Mouse (Mus musculus): Measurements from ENCODE around the gene Gm45233. TPM values are rescaled to one million over a fixed set of nuclear protein-coding genes. Genes with fewer than 3 reads are reported as not detected.
A peak's percentile ranks its signal among the peaks of the same experiment; 100 is the strongest.

The Gm45233 gene
- polyA plus RNA-seq, 1 experiment from 2014 or later = 0.52 TPM

DNA sequence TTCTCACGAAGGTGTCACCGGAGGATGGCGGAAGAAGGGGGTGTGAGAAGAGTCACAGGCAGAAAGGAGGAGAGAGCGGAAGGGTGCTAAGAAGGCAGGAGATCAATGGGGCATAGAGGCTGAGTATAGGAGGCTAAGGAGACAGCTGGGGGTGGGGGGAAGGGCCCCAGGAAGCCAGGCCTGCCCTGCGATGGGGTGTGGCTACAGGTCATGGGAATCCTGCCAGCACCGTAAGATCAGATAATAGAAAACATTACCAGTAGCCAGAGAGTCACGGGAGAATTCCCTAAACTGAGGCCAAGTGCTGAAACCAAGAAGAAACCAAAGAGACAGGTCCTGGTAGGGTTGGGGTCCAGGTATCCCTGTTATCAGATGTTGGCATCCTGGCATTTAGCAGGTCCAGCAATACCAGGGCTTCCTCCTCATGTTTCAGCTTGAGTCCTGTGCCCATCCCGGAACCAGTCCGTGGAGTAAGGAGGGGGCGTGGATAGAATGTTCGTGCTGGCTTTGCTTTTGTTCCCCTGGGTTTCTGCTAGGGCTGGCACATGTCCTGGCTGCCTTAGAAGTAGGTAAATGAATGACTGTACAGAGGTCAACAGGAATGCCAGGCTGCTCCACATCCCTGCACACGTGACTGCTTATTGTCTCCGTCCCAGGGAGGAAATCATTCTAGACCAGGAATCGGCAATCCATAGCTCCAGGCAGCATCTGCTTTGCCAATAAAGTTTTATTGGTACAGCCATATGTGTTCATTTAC lies 9.8 kb downstream of the Gm45233 start:
- H3K27ac ChIP-seq = no peak overlapping the region
- WGBS = 84% methylated on average over 14 of the region's 14 CpGs
- no peak overlapping the region for H3K4me2 ChIP-seq (replicated peaks)
- H3K9ac ChIP-seq = no peak overlapping the region
- H3K27me3 ChIP-seq (replicated peaks) = no peaks in the 10 kb centered on the region
- H3K9me3 ChIP-seq = no peaks in the 10 kb centered on the region
- H3K4me3 ChIP-seq (replicated peaks) = no peak overlapping the region
- peaks cover 27% of the 10 kb centered on the region for H3K36me3 ChIP-seq
- ATAC-seq = no peak; the same call in 1 of the 2 replicates
- no peaks in the 10 kb centered on the region for H3K4me1 ChIP-seq (replicated peaks)

- WGBS = 88% methylated on average over 6 of the region's 6 CpGs
- no peak overlapping the region for H3K27ac ChIP-seq
- H3K9me3 ChIP-seq = no peaks in the 10 kb centered on the region
- H3K4me1 ChIP-seq (replicated peaks) = no peaks in the 10 kb centered on the region
- no peak overlapping the region for H3K9ac ChIP-seq
- no peak for ATAC-seq
- no peaks in the 10 kb centered on the region for H3K27me3 ChIP-seq (replicated peaks)
- H3K36me3 ChIP-seq = peaks cover 27% of the 10 kb centered on the region
- H3K4me3 ChIP-seq (replicated peaks) = no peak overlapping the region
- H3K4me2 ChIP-seq (replicated peaks) = no peak overlapping the region
Observed at GRCm38 (mm10) chr7:43454371-43454770, 10.4 kb downstream of the Gm45233 start.

DNA sequence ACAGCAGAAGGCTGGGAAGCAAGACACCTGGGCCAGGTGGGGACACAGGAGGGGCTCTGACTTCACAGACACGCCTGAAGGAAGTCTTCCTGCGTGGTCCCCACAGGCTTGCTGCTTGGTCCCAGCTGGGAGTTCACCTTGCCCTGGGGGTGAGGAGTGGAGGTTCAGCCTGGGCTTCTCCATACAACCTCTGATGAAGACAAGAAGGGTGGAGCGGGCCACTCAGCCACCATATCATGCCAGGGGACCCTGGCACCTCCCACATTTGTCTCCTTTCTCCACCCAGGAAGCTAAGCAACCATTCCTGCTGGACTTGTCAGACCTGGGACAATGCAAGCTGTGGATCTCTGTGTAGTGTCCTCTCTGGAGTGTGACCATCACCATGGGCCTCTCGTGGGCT lies 18.9 kb downstream of the Gm45233 start, which contains the start of gene Vsig10l:
Gene Vsig10l (plus strand): TSS at position 301 of the 400 bp plus-strand sequence.
- no peak for ATAC-seq
- Histone ChIP-seq H3K9me3 (no peaks in the 10 kb centered on the region), H3K36me3 (no peaks in the 10 kb centered on the region), H3K27ac (no peak within 1 kb of the TSS), H3K9ac (no peak within 1 kb of the TSS), H3K4me1 (replicated peaks) (peaks cover 10% of the 10 kb centered on the region; the same call in 1 of the 2 replicates), H3K4me3 (replicated peaks) (no peak within 1 kb of the TSS), H3K27me3 (replicated peaks) (no peaks in the 10 kb centered on the region), H3K4me2 (replicated peaks) (no peak within 1 kb of the TSS)
- WGBS = 73% methylated on average over 4 of the region's 4 CpGs

- Histone ChIP-seq H3K4me2 (replicated peaks) (no peak overlapping the region), H3K27me3 (replicated peaks) (no peaks in the 10 kb centered on the region), H3K4me1 (replicated peaks) (peaks cover 10% of the 10 kb centered on the region; the same call in 1 of the 2 replicates), H3K9me3 (no peaks in the 10 kb centered on the region), H3K27ac (no peak overlapping the region), H3K4me3 (replicated peaks) (no peak overlapping the region), H3K36me3 (no peaks in the 10 kb centered on the region), H3K9ac (no peak overlapping the region)
- 74% methylated on average over 7 of the region's 7 CpGs for WGBS
- ATAC-seq = no peak
Observed at GRCm38 (mm10) chr7:43463976-43464375, 20.0 kb downstream of the Gm45233 start.

GRCm38 (mm10) chr7:43464864-43465343 lies 21.0 kb downstream of the Gm45233 start:
- Histone ChIP-seq H3K4me2 (replicated peaks) (peak overlapping the region; percentile 96), H3K36me3 (no peaks in the 10 kb centered on the region), H3K4me1 (replicated peaks) (peaks cover 10% of the 10 kb centered on the region; the same call in 1 of the 2 replicates), H3K4me3 (replicated peaks) (peak overlapping the region; percentile 53), H3K9ac (peak overlapping the region; percentile 51), H3K9me3 (no peaks in the 10 kb centered on the region), H3K27me3 (replicated peaks) (no peaks in the 10 kb centered on the region), H3K27ac (no peak overlapping the region)
- WGBS = 5% methylated on average over 35 of the region's 35 CpGs
- ATAC-seq = peak; percentile 15

DNA sequence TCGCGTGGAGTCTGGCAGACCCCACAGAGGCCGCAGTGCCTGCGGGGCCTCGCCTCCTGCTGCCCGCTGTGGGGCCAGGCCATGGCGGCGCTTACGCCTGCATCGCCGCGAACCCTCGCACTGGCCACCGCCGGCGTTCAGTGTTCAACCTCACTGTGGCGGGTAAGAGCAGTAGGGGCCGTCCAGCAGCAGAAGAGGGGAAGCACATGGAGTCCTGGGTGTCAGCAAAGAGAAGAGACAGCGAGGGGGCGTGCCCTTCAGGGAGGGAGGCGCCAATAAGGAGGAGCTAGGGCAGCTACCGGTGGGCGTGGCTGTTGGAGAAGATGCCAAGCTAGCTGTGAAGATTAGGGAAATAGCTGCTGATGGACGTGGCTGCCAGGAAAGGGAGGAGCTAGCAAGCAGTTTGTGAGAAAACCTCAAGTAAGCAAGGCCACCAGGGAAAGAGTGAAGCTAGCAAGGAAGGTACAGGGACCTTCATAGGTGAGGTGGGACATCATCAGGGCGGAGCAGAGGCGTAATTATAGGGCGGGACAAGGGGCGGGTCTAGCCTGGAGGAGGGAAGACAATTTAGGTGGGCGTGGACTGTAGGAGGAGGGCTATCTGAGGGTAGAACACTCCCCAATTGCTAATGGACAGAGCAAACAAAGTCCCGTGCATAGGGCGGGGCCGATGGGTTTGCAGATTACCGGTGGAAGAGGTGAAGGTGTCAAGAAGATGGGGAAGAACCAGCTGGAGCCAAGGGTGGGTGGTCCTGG lies 21.6 kb downstream of the Gm45233 start:
- Histone ChIP-seq H3K27me3 (replicated peaks) (no peaks in the 10 kb centered on the region), H3K36me3 (no peaks in the 10 kb centered on the region), H3K9ac (peak overlapping the region; percentile 51), H3K4me3 (replicated peaks) (peak overlapping the region; percentile 53), H3K4me1 (replicated peaks) (peaks cover 10% of the 10 kb centered on the region; the same call in 1 of the 2 replicates), H3K9me3 (no peaks in the 10 kb centered on the region), H3K4me2 (replicated peaks) (peak overlapping the region; percentile 96), H3K27ac (0 out of 2 replicates have a peak overlapping the region, but pooled peaks have one; percentile 33)
- peak; percentile 92 for ATAC-seq
- WGBS = under 1% methylated on average over 33 of the region's 33 CpGs

- Histone ChIP-seq H3K9me3 (no peaks in the 10 kb centered on the region), H3K4me3 (replicated peaks) (peak overlapping the region; percentile 53), H3K27ac (peak overlapping the region; percentile 33; the same call in 1 of the 2 replicates), H3K36me3 (no peaks in the 10 kb centered on the region), H3K4me1 (replicated peaks) (peaks cover 10% of the 10 kb centered on the region; the same call in 1 of the 2 replicates), H3K9ac (peak overlapping the region; percentile 44), H3K4me2 (replicated peaks) (peak overlapping the region; percentile 96), H3K27me3 (replicated peaks) (no peaks in the 10 kb centered on the region)
- peak; percentile 77 for ATAC-seq
- WGBS = under 1% methylated on average over 33 of the region's 33 CpGs
Observed at GRCm38 (mm10) chr7:43466099-43466694, 22.3 kb downstream of the Gm45233 start.

DNA sequence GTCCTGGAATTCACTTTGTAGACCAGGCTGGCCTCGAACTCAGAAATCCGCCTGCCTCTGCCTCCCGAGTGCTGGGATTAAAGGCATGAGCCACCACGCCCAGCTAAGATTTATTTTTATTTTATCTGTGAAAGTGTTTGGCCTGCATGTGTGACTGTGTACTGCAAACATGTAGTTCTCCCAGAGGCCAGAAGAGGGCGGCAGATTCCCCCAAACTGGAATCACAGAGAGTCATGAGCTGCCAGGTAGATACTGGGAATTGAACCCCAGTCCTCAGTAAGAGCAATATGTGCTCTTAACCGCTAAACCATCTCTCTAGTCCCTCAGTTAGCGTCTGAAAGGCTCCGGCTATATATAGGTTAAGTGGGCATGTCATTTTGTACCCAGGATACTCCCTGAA lies 26.4 kb downstream of the Gm45233 start:
- WGBS = 46% methylated on average over 8 of the region's 8 CpGs
- no peak for ATAC-seq
- Histone ChIP-seq H3K9ac (no peak overlapping the region), H3K9me3 (no peaks in the 10 kb centered on the region), H3K4me2 (replicated peaks) (no peak overlapping the region), H3K4me3 (replicated peaks) (no peak overlapping the region), H3K4me1 (replicated peaks) (0 out of 2 replicates have a peak, but pooled peaks cover 4% of the 10 kb centered on the region), H3K27ac (no peak overlapping the region), H3K36me3 (no peaks in the 10 kb centered on the region), H3K27me3 (replicated peaks) (peaks cover 7% of the 10 kb centered on the region)

DNA sequence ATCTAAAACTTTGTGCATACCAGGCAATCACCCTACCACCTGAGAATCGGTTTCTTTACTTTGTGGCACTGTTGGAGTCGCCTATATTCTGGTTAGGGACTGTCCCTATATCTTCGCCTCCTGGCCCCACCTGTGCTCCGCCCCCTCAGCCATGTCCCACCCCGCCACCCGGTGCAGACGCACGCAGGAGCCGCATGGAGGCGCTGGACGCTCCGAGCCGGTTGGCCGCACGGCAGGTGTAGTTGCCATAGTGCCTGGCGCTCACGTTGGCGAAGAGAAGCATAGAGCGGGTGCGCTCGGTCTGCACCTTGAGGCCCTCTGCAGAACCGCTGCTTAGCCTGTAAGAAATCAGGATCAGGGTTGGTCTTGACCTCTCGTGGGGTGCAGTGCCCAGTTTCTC lies 31.8 kb downstream of the Gm45233 start:
- H3K4me3 ChIP-seq (replicated peaks) = no peak overlapping the region
- H3K4me2 ChIP-seq (replicated peaks) = 0 out of 2 replicates have a peak overlapping the region, but pooled peaks have one; percentile 11
- peak; percentile 29 for ATAC-seq
- H3K27ac ChIP-seq = no peak overlapping the region
- no peak overlapping the region for H3K9ac ChIP-seq
- H3K4me1 ChIP-seq (replicated peaks) = no peaks in the 10 kb centered on the region
- no peaks in the 10 kb centered on the region for H3K9me3 ChIP-seq
- peaks cover 36% of the 10 kb centered on the region for H3K27me3 ChIP-seq (replicated peaks)
- WGBS = 16% methylated on average over 23 of the region's 23 CpGs
- no peaks in the 10 kb centered on the region for H3K36me3 ChIP-seq

- Histone ChIP-seq H3K36me3 (no peaks in the 10 kb centered on the region), H3K27ac (no peak overlapping the region), H3K4me1 (replicated peaks) (no peaks in the 10 kb centered on the region), H3K9ac (0 out of 2 replicates have a peak overlapping the region, but pooled peaks have one; percentile 5), H3K27me3 (replicated peaks) (peaks cover 36% of the 10 kb centered on the region), H3K4me3 (replicated peaks) (no peak overlapping the region), H3K4me2 (replicated peaks) (no peak overlapping the region), H3K9me3 (no peaks in the 10 kb centered on the region)
- WGBS = 10% methylated on average over 13 of the region's 13 CpGs
- ATAC-seq = 0 out of 2 replicates have a peak, but pooled peaks have one; percentile 4
Observed at GRCm38 (mm10) chr7:43476376-43476775, 32.4 kb downstream of the Gm45233 start.

DNA sequence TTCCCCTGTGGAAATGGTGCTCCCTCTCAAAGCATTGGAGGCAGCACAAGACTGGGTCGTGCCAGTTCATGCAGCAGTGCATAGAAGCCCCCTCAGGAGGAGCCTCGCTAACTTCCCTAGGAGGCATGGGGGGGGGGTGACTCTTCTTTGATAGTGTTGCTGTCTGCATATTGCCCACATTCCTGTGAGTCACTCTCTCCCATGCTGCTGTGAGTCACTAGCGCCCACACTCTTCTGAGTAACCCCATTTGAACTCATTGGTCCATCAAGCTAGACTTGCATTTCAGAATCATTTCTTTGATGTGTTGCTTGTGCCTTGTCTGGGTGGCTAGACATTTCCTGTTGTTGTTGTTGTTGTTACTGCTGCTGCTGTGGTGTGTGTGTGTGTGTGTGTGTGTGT lies 37.3 kb downstream of the Gm45233 start:
- Histone ChIP-seq H3K36me3 (no peaks in the 10 kb centered on the region), H3K4me1 (replicated peaks) (peaks cover 3% of the 10 kb centered on the region; the same call in 1 of the 2 replicates), H3K4me2 (replicated peaks) (no peak overlapping the region), H3K27ac (no peak overlapping the region), H3K4me3 (replicated peaks) (no peak overlapping the region), H3K9me3 (no peaks in the 10 kb centered on the region), H3K27me3 (replicated peaks) (peaks cover 21% of the 10 kb centered on the region), H3K9ac (no peak overlapping the region)
- ATAC-seq = no peak
- 58% methylated on average over 3 of the region's 3 CpGs for WGBS
